Mouse (Mus musculus) limb, embryonic 12.5 days (tissue): ENCODE measurements around the gene Vps33a. TPM values are rescaled to one million over a fixed set of nuclear protein-coding genes. Genes with fewer than 3 reads are reported as not detected.

Experiments
- ATAC-seq: fragments of 200-750 bp; cut with Nextera tagmentation; 2 replicates; pipeline ENCODE4 v1.8.0; 2017; ENCODE audit warnings: low read depth, moderate TSS enrichment; ENCODE audit not compliant: insufficient number of reproducible peaks, insufficient read depth, low FRiP score, low TSS enrichment
- H3K27ac ChIP-seq: fragments of 300-500 bp; sonication (generic); 2 replicates; pipeline ENCODE4 v1.5.1; 2016; ENCODE audit warnings: mild to moderate bottlenecking, moderate library complexity
- H3K27me3 ChIP-seq: fragments of 300-500 bp; sonication (generic); 2 replicates; pipeline ENCODE4 v1.6.1; 2016; ENCODE audit warnings: mild to moderate bottlenecking, moderate library complexity
- H3K36me3 ChIP-seq: fragments of 300-500 bp; sonication (generic); 2 replicates; pipeline ENCODE4 v1.6.1; 2016; ENCODE audit warnings: mild to moderate bottlenecking, moderate library complexity
- H3K4me1 ChIP-seq: fragments of 300-500 bp; sonication (generic); replicated peaks from 2 replicates; pipeline ENCODE4 v1.6.1; 2016
- H3K4me2 ChIP-seq: fragments of 300-500 bp; sonication (generic); 2 replicates; pipeline ENCODE4 v1.6.1; 2016; ENCODE audit warnings: mild to moderate bottlenecking, moderate library complexity
- H3K4me3 ChIP-seq: fragments of 300-500 bp; sonication (generic); replicated peaks from 2 replicates; pipeline ENCODE4 v1.5.1; 2016; ENCODE audit warnings: mild to moderate bottlenecking
- H3K9ac ChIP-seq: fragments of 300-500 bp; sonication (generic); replicated peaks from 2 replicates; pipeline ENCODE4 v1.6.1; 2016; ENCODE audit warnings: mild to moderate bottlenecking, moderate library complexity
- H3K9me3 ChIP-seq: fragments of 300-500 bp; sonication (generic); 2 replicates; pipeline ENCODE4 v1.6.1; 2016; ENCODE audit warnings: mild to moderate bottlenecking, moderate library complexity
- WGBS: fragments of 180-500 bp; shearing (Covaris S2); methylation state at CpG from one replicate; pipeline ENCODE4 v1.1.7; 2016; 5-methylcytosine and 5-hydroxymethylcytosine counted together
- microRNA-seq: library from miRNA; unstranded; fragments of <30 nt; microRNA quantifications from one replicate; pipeline ENCODE4, GENCODE M21; 2017
- polyA plus RNA-seq: library from polyadenylated mRNA; unstranded; fragments of >200 nt; fragmentation: Nextera tagmentation; extraction: Ambion mirVana; gene quantifications from 2 replicates; pipeline ENCODE4 v1.2.1, GENCODE M21; 2016

The Vps33a gene
- polyA plus RNA-seq, 1 experiment from 2014 or later: 25.7 TPM

DNA sequence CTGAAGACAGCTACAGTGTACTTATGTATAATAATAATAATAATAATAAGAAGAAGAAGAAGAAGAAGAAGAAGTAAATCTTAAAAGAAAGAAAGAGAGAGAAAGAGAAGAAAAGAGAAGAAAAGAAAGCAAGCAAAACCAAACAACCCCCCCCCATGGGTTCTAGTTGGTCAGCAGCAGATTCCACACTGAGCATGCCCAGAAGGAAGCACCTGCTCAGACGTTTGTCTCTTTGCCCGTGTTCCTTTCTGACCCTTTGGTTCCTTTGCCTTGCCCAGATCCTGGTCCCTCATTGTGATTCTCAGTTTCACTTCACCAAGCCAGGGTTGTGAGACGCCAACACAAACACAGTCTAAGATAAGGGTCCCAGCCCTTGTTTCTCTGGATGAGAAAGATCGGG is 70.9 kb downstream of the Vps33a start:
- H3K4me3 ChIP-seq: no peak overlapping the region
- no peak overlapping the region for H3K9ac ChIP-seq
- H3K4me2 ChIP-seq: no peak overlapping the region
- peaks cover 44% of the 10 kb centered on the region for H3K27me3 ChIP-seq
- no peak for ATAC-seq
- peaks cover 11% of the 10 kb centered on the region for H3K4me1 ChIP-seq
- H3K9me3 ChIP-seq: no peaks in the 10 kb centered on the region
- no peak overlapping the region for H3K27ac ChIP-seq
- WGBS: 83% methylated on average over 4 of the region's 4 CpGs
- H3K36me3 ChIP-seq: no peaks in the 10 kb centered on the region

DNA sequence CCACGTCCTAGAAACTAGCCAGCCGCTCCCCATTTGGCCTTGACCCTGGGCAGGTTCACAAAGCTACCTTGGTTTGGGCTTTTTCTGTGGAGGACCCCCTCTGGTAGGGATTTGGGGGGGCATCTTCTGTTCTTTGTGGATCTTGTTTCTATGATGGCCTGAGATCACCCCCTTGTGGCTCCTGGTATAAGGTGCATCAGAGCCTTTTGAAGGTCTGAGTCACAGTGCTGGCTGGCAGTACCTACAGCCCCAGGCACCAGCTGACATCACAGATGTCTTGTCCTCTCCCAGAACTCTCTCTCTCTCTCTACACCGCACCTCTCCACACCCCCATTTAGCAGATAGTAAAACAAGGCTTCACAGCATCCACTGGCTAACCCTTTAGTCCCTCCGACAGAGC is 73.1 kb downstream of the Vps33a start:
- H3K36me3 ChIP-seq: no peaks in the 10 kb centered on the region

DNA sequence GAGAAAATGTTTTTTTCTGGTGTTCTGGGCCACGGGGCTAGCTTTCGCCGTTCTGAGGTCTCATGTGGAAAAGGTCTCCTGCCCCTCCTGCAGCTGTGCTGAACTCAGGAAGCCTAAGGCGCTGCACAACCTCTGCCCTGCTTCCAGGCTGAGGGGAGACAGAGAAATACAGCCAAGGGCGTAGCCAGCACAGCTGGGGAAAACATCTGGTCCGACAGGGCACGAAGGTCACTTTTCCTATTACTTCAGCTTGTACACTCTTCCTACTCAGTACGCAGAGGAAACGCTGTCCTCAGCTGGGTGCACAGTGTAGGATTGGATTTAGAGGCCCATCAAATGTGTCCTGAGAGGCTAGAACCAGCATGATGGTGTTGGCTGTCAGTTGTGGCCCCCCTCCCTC is 82.9 kb downstream of the Vps33a start:
- 29% methylated on average over 9 of the region's 9 CpGs for WGBS
- Histone ChIP-seq H3K9ac (no peak overlapping the region), H3K36me3 (no peaks in the 10 kb centered on the region), H3K27me3 (no peaks in the 10 kb centered on the region), H3K4me3 (no peak overlapping the region), H3K9me3 (no peaks in the 10 kb centered on the region), H3K4me2 (0 out of 2 replicates have a peak overlapping the region, but pooled peaks have one; percentile 60), H3K4me1 (peaks cover 13% of the 10 kb centered on the region), H3K27ac (no peak overlapping the region)
- no peak for ATAC-seq

More for the DNA sequence above, 73.1 kb downstream of the Vps33a start:
- Histone ChIP-seq H3K27ac (no peak overlapping the region), H3K4me1 (peaks cover 17% of the 10 kb centered on the region), H3K9ac (no peak overlapping the region), H3K9me3 (no peaks in the 10 kb centered on the region), H3K4me2 (no peak overlapping the region), H3K27me3 (peaks cover 30% of the 10 kb centered on the region), H3K4me3 (no peak overlapping the region)
- ATAC-seq: no peak
- WGBS: 40% methylated on average over 4 of the region's 4 CpGs

DNA sequence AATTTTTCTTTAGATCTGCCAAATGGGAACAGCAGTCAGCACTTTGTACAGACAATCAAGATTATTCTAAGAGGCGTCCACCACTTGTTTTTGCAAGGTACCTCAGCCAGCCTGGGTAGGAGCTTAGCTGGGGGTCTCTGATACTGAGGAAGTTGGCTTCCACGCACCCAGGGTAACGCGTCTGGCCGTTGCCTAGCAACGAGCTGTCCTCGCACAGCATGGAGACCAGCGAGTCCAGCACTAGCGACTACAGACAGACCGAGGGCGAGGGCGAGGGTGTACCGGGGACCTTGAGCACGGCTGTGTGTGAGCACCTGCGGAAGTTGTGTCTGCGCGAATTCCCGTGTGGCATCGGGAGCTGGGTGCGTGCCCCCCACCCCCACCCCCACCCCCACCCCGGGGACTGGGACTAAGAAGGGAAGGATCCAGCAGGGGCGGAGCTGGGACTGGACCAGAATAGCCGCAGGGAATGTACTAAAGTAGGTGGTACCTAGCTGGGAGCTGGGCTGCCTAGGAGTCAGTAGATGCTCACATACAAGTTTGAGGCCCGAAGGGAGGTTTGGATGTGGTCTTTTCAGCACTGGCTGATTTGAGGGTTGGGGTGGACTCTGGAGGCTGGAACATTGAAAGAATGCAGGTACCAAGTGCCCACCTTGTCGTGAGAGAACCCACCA is 83.6 kb downstream of the Vps33a start, which contains the start of the genes Lrrc43 and Il31:
Lrrc43 (plus strand) TSS at position 194 of the 674 bp plus-strand sequence.
Il31 (minus strand) TSS at position 378 of the 674 bp plus-strand sequence.
- 0 out of 2 replicates have a peak within 1 kb of the TSS, but pooled peaks have one; percentile 55 for H3K9ac ChIP-seq
- no peak within 1 kb of the TSS for H3K27ac ChIP-seq
- no peaks in the 10 kb centered on the region for H3K9me3 ChIP-seq
- peak within 1 kb of the TSS; percentile 60 for H3K4me2 ChIP-seq
- 9% methylated on average over 25 of the region's 25 CpGs for WGBS
- peaks cover 13% of the 10 kb centered on the region for H3K4me1 ChIP-seq
- no peaks in the 10 kb centered on the region for H3K27me3 ChIP-seq
- H3K36me3 ChIP-seq: no peaks in the 10 kb centered on the region
- H3K4me3 ChIP-seq: peak within 1 kb of the TSS; percentile 19
- ATAC-seq: peak; percentile 52; the same call in 1 of the 2 replicates

DNA sequence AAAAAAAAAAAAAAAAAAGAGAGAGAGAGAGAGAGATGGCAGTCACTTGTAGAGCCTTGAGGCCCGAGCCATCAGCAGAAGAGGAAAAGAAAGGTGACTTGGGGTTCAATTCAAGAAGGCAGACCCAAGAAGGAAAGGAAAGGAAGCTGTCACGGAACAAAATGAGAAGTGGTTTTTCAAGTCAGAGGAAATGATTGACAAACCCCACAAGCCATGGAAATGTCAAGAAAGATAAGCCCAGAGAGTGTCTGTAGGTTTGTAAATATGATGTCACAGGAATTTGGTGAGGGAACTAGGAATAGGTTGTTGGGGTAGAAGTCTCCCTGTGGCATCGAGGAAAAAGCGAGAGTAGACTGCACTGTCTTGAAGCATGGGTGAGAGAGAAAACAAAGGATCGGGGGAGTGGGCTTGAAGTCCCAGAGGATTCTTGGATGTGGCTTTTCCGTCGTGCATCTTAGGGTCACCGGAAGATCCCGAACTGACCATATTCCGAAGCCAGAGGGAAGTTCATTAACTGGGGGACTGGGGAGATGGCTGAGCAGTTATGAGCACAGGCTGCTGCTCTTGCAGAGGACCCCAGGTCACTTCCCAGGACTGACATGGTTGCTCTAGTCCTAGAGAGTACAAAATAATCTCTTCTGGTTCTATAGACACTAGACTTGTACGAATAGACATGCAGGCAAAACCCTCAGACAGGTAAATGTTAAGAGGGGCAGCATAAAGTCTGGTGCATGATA is 85.0 kb downstream of the Vps33a start:
- WGBS: 85% methylated on average over 11 of the region's 11 CpGs
- H3K27me3 ChIP-seq: no peaks in the 10 kb centered on the region
- no peak overlapping the region for H3K4me2 ChIP-seq
- no peaks in the 10 kb centered on the region for H3K9me3 ChIP-seq
- H3K27ac ChIP-seq: no peak overlapping the region
- no peak overlapping the region for H3K4me3 ChIP-seq
- H3K36me3 ChIP-seq: no peaks in the 10 kb centered on the region
- no peak overlapping the region for H3K9ac ChIP-seq
- H3K4me1 ChIP-seq: peaks cover 13% of the 10 kb centered on the region
- no peak for ATAC-seq

Small RNA genes within 50 kb of the gene (microRNA-seq; reads per million reads assigned to microRNA genes)
- 0.93 reads per million for gene Mir7647

Other genes with a start within 250 kb of the Vps33a start
- gene Bcl7a, start 229.2 kb downstream of the Vps33a start, polyA plus RNA-seq: 43.4 and 45.7 TPM in 2 replicates
- gene Mlxip, start 178.2 kb downstream of the Vps33a start, polyA plus RNA-seq: 12.8 and 15.3 TPM in 2 replicates
- not detected in 2 replicates for gene Lrrc43, start 83.7 kb downstream of the Vps33a start, polyA plus RNA-seq
- not detected in 2 replicates for gene Il31, start 83.5 kb downstream of the Vps33a start, polyA plus RNA-seq
- 0.92 and 1.6 TPM in 2 replicates for gene B3gnt4, start 62.6 kb downstream of the Vps33a start, polyA plus RNA-seq
- 112 and 120 TPM in 2 replicates for gene Diablo, start 48.9 kb downstream of the Vps33a start, polyA plus RNA-seq
- 0.24 and 0.32 TPM in 2 replicates for gene Gm49027, start 47.5 kb downstream of the Vps33a start, polyA plus RNA-seq
- 51.7 and 51.9 TPM in 2 replicates for gene Clip1, start 111.6 kb upstream of the Vps33a start, polyA plus RNA-seq
- gene Zcchc8, start 148.1 kb upstream of the Vps33a start, polyA plus RNA-seq: 104 and 105 TPM in 2 replicates
- gene Rsrc2, start 176.4 kb upstream of the Vps33a start, polyA plus RNA-seq: 163 and 175 TPM in 2 replicates
- gene Kntc1, start 176.7 kb upstream of the Vps33a start, polyA plus RNA-seq: 48.1 and 51.5 TPM in 2 replicates